Mouse (Mus musculus) G1E (cell line): Measurements from ENCODE around the gene D430041D05Rik. TPM values are rescaled to one million over a fixed set of nuclear protein-coding genes. Genes with fewer than 3 reads are reported as not detected.

Source experiments
- ATAC-seq: 2 replicates; pipeline ENCODE4 v1.8.0; 2016; ENCODE audit warnings: mild to moderate bottlenecking; ENCODE audit not compliant: insufficient number of reproducible peaks, poor library complexity, low FRiP score, severe bottlenecking; ENCODE audit errors: extremely low read depth
- DNase-seq: peaks from one replicate; pipeline ENCODE4 v3.0.0; 2012; ENCODE audit warnings: low spot score
- H3K27me3 ChIP-seq: 2 replicates; pipeline ENCODE4 v1.6.1; 2012; ENCODE audit warnings: mild to moderate bottlenecking, low read length, inconsistent platforms; ENCODE audit not compliant: insufficient read depth
- H3K36me3 ChIP-seq: replicated peaks from 2 replicates; pipeline ENCODE3; 2012; ENCODE audit warnings: mild to moderate bottlenecking, inconsistent platforms
- H3K4me1 ChIP-seq: 2 replicates; pipeline ENCODE4 v1.6.1; 2012; ENCODE audit warnings: low read depth, low read length, inconsistent platforms, mixed read lengths; ENCODE audit not compliant: insufficient read depth
- H3K4me3 ChIP-seq: 2 replicates; pipeline ENCODE4 v1.5.1; 2012; ENCODE audit warnings: low read depth, mild to moderate bottlenecking, inconsistent platforms, low read length, moderate library complexity, mixed read lengths
- H3K9me3 ChIP-seq: replicated peaks from 2 replicates; pipeline ENCODE4 v1.6.1; 2012; ENCODE audit warnings: inconsistent platforms
- CTCF ChIP-seq: IDR thresholded peaks from 2 replicates; pipeline ENCODE4 v1.5.1; 2012; ENCODE audit warnings: low read depth, low read length, inconsistent platforms, mixed read lengths
- GATA1 ChIP-seq: IDR thresholded peaks from 2 replicates; pipeline ENCODE4 v1.6.1; 2012; ENCODE audit warnings: borderline replicate concordance, low read length, inconsistent platforms, mixed read lengths
- GATA2 ChIP-seq: IDR thresholded peaks from 2 replicates; pipeline ENCODE4 v1.6.1; 2012; ENCODE audit warnings: low read depth, low read length, inconsistent platforms, borderline replicate concordance
- POLR2AphosphoS5 ChIP-seq: IDR thresholded peaks from 2 replicates; pipeline ENCODE4 v1.6.1; 2012; ENCODE audit warnings: low read depth, low read length, inconsistent platforms; ENCODE audit not compliant: insufficient replicate concordance
- TAL1 ChIP-seq: conservative IDR thresholded peaks from 2 replicates; pipeline ENCODE4 v1.6.1; 2012; ENCODE audit warnings: low read depth, low read length, inconsistent platforms, mixed read lengths
- polyA plus RNA-seq: library from polyadenylated mRNA; stranded (reverse); fragments of >175 nt; gene quantifications from 2 replicates; pipeline ENCODE4 v1.2.3, GENCODE M21; 2012
- total RNA-seq, 2 experiments: library from RNA; stranded (forward) in 1 of 2; stranded (reverse) in 1 of 2; fragments of 200-1000 nt in 1 of 2; fragments of >200 nt in 1 of 2; fragmentation: Nextera tagmentation in 1 of 2; gene quantifications; 2 replicates each; pipeline ENCODE4 v1.2.3; 2014 to 2017

D430041D05Rik gene
- not detected in 2 replicates for total RNA-seq (2014; fragmentation: Nextera tagmentation)
- total RNA-seq (2017): 0.12 and 0.22 TPM in 2 replicates
- polyA plus RNA-seq: 0.01 and 0.03 TPM in 2 replicates

DNA sequence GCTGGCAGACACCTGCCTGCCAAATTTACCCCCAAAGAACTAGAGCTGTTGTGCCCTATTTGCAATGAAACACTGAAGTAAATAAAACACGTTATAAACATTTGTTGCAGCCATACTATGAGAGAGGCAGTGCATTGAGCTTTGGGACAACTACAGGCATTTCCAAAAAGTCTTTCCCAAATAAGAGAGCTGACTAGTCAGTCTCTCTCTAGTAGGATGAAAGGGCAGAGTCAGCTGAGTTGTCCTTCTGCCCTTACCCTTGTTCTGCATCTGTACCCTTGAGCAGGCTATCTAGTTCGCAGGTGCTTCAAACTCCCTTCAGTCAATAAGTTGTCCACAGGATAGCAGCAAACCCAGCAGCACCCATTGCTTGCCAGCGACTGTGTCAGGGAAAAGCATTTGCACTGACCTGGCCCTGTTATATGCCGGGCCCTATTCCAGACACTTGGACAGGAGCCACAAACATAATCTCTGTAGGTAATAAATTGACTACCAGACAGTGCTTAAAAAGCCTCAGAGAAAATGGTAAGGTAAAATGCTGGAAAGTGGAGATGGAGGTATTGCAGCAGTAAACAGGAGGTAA is at the start of gene D430041D05Rik:
Gene D430041D05Rik (minus strand): TSS at position 51 of the 583 bp plus-strand sequence.
- TF ChIP-seq GATA1 (no peak), CTCF (no peak), TAL1 (no peak), POLR2AphosphoS5 (no peak), GATA2 (no peak)
- DNase-seq (no peak), ATAC-seq (no peak)
- Histone ChIP-seq H3K36me3 (no peaks in the 10 kb centered on the region), H3K27me3 (peaks cover 28% of the 10 kb centered on the region), H3K9me3 (0 out of 2 replicates have a peak, but pooled peaks cover 3% of the 10 kb centered on the region), H3K4me1 (peaks cover 5% of the 10 kb centered on the region; the same call in 1 of the 2 replicates), H3K4me3 (no peak within 1 kb of the TSS)

DNA sequence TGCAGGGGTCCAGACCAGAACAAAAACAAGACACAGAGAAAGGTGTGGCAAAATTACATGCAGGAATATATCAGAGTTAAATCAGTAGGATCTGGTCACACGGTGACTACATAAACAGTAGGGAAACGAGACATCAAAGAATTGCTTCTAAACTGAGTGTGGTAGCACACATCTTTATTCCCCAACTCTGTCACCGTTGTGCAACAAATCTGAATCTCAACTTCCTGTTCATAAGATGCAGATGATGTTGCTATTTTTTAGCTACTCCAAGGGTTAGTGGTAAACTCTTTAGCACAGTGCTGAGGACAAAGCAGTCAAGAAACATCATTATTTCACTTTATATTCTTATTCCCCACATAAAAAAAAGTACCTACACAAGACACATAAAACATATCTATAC is 49.2 kb upstream of the D430041D05Rik start:
- peaks cover 26% of the 10 kb centered on the region for H3K36me3 ChIP-seq
- H3K9me3 ChIP-seq: no peaks in the 10 kb centered on the region
- DNase-seq (no peak), ATAC-seq (no peak)
- TF ChIP-seq GATA2: no peak
- TF ChIP-seq GATA1: no peak
- no peak for TF ChIP-seq TAL1
- no peak overlapping the region for H3K4me3 ChIP-seq
- H3K4me1 ChIP-seq: peaks cover 18% of the 10 kb centered on the region
- no peaks in the 10 kb centered on the region for H3K27me3 ChIP-seq

DNA sequence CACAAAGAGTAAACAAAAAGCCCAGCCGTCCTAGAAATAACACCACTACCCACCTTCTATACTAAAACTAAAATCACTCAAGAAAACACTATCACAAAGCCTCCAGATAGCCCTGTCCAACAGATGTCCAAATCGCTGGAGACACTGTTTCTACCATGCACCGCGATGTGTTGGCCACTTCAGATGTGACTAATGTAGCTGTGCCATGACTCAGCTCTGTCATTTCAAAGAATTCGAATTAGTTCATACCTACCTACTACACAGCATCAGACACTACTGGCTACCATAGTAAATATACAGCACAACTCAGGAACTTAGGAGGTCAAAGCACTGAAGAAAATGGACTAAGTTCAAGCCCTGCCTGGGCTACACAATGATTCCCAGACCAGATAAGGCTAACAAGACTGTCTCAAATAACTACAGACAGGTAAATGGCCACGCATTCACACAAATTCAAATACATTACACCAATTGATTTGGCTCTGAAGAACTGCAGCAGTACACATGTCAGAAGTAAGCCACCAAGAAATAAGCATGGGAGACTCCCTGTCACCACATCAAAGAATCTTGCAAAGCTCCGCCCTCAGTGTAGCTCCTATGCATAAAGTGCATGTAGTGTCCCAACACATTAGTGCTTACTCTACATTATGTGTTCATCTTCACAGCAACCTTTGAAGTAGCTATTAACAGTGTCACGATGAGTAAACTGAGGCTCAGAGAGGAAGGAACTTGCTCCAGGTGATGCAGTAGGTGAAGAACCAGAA is 47.9 kb upstream of the D430041D05Rik start:
- no peaks in the 10 kb centered on the region for H3K9me3 ChIP-seq
- no peak; the same call in 1 of the 2 replicates for ATAC-seq
- H3K4me3 ChIP-seq: no peak overlapping the region
- peaks cover 25% of the 10 kb centered on the region for H3K36me3 ChIP-seq
- TF ChIP-seq GATA1 (no peak), POLR2AphosphoS5 (no peak), GATA2 (no peak), CTCF (no peak), TAL1 (no peak)
- DNase-seq: no peak
- peaks cover 18% of the 10 kb centered on the region for H3K4me1 ChIP-seq
- H3K27me3 ChIP-seq: no peaks in the 10 kb centered on the region

DNA sequence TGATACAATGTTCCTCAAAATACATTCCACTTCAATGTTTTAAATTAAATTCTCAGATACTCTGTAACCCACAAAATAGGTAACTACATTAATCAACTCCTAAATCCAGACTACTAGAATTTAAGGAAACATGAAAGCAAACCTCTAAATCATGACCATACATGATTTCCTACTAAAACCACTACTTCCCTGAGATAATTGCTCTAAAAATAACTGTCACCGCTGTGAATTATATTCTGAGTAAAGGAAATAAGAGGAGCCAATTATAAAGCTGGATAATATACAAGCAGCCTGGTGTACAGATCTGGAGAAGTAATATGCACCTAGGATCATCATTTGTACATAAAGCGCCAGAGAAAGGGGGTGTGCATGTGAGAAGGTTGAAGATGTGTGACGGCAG is 46.3 kb upstream of the D430041D05Rik start:
- Histone ChIP-seq H3K36me3 (peaks cover 14% of the 10 kb centered on the region), H3K27me3 (no peaks in the 10 kb centered on the region), H3K4me1 (peaks cover 18% of the 10 kb centered on the region), H3K9me3 (no peaks in the 10 kb centered on the region), H3K4me3 (no peak overlapping the region)
- DNase-seq (no peak), ATAC-seq (no peak)
- no peak for TF ChIP-seq GATA1
- no peak for TF ChIP-seq CTCF
- TF ChIP-seq GATA2: no peak
- TF ChIP-seq POLR2AphosphoS5: no peak
- no peak for TF ChIP-seq TAL1

- H3K36me3 ChIP-seq: peaks cover 18% of the 10 kb centered on the region
- H3K4me1 ChIP-seq: peaks cover 2% of the 10 kb centered on the region; the same call in 1 of the 2 replicates
- DNase-seq (no peak), ATAC-seq (no peak)
- TF ChIP-seq GATA1: no peak
- H3K4me3 ChIP-seq: no peak overlapping the region
- no peaks in the 10 kb centered on the region for H3K9me3 ChIP-seq
- H3K27me3 ChIP-seq: no peaks in the 10 kb centered on the region
These were observed 39.9 kb upstream of the D430041D05Rik start for GRCm38 (mm10) chr2:104450685-104451084.

- peaks cover 2% of the 10 kb centered on the region; the same call in 1 of the 2 replicates for H3K4me1 ChIP-seq
- no peaks in the 10 kb centered on the region for H3K27me3 ChIP-seq
- TF ChIP-seq CTCF (no peak), POLR2AphosphoS5 (no peak), GATA2 (no peak), TAL1 (no peak), GATA1 (no peak)
- peaks cover 26% of the 10 kb centered on the region for H3K36me3 ChIP-seq
- ATAC-seq (no peak), DNase-seq (no peak)
- no peaks in the 10 kb centered on the region for H3K9me3 ChIP-seq
- H3K4me3 ChIP-seq: no peak overlapping the region
These were observed 38.4 kb upstream of the D430041D05Rik start for GRCm38 (mm10) chr2:104449191-104449590.
